Mouse (Mus musculus) liver, postnatal 0 days (tissue): ENCODE results near the gene Cyp1b1.

Experiments
- CTCF ChIP-seq: sonication (generic); IDR thresholded peaks from 2 replicates; pipeline ENCODE4 v1.5.1; 2016; ENCODE audit warnings: antibody characterized with exemption, low read depth
- EP300 ChIP-seq: IDR thresholded peaks from 2 replicates; pipeline ENCODE4 v1.6.1; 2016; ENCODE audit warnings: antibody characterized with exemption, low read depth, mild to moderate bottlenecking

- no peak for TF ChIP-seq CTCF
- TF ChIP-seq EP300, result no peak
Observed at GRCm38 (mm10) chr17:79745051-79745731, 30.3 kb upstream of the Cyp1b1 start.
